Mouse (Mus musculus): Measurements from ENCODE around the gene Insm1. TPM values are rescaled to one million over a fixed set of nuclear protein-coding genes. Genes with fewer than 3 reads are reported as not detected.

Gene Insm1
- polyA plus RNA-seq, 1 experiment: 51.1 TPM

DNA sequence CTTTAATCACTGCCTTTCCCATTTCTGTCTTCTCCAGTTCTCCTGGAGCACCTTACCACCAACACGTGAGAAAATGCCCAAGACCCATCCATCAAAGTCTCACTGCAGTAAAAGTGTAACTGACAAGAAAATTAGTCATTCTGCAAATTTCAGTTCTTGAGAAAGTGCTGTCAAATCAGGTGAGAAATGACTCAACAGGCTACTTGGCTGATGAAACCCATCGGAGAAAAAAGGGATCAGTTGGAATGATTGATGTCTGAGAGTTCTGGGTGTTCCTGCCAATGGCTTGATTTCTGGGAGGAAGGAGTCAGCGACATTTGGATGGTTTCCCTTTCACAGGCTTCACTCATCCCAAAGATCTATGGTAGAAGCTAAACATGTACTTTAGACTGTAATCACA, 44.8 kb downstream of the Insm1 start:
- no peak for TF ChIP-seq CTCF (IDR thresholded peaks at IDR 0.05; ENCODE audit: borderline replicate concordance, extremely low read depth, insufficient read depth, insufficient read length)
- TF ChIP-seq POLR2A (IDR thresholded peaks at IDR 0.05; ENCODE audit: borderline replicate concordance, extremely low read depth, insufficient read depth, insufficient read length, poor library complexity, severe bottlenecking): no peak
- no peak for DNase-seq (ENCODE audit: low read depth)

Data from brain, embryonic 14.5 days (tissue).